Mouse (Mus musculus) G1E (cell line): Measurements from ENCODE around the gene Fgfr2.

Source experiments
- CTCF ChIP-seq: IDR thresholded peaks from 2 replicates; pipeline ENCODE4 v1.5.1; 2012; ENCODE audit warnings: low read depth, low read length, inconsistent platforms, mixed read lengths
- GATA2 ChIP-seq: IDR thresholded peaks from 2 replicates; pipeline ENCODE4 v1.6.1; 2012; ENCODE audit warnings: low read depth, low read length, inconsistent platforms, borderline replicate concordance

- no peak for TF ChIP-seq GATA2
- no peak for TF ChIP-seq CTCF
Observed at GRCm38 (mm10) chr7:131297151-131297550, 1826.0 kb downstream of the Fgfr2 start.
